Mouse (Mus musculus) olfactory bulb, adult 2 months (tissue): ENCODE measurements around the gene Erlin1.

ENCODE experiments used
- CTCF ChIP-seq: fragments of 200-500 bp; IDR thresholded peaks from 2 replicates; pipeline ENCODE4 v1.5.1; 2012; ENCODE audit warnings: low read depth, mild to moderate bottlenecking, low read length, moderate library complexity; ENCODE audit not compliant: insufficient read depth
- POLR2A ChIP-seq: fragments of 200-500 bp; IDR thresholded peaks from 2 replicates; pipeline ENCODE4 v1.6.1; 2012; ENCODE audit warnings: mild to moderate bottlenecking, low read depth, low read length, moderate library complexity; ENCODE audit not compliant: insufficient read depth

- TF ChIP-seq POLR2A (no peak), CTCF (no peak)
Observed at GRCm38 (mm10) chr19:44107661-44108521, 38.3 kb upstream of the Erlin1 start.
